Mouse (Mus musculus) small intestine, adult 2 months (tissue): ENCODE measurements at regions not wholly inside any gene's neighbourhood (a gene's known extent, or its start where the extent isn't known, plus 50 kb on each side); places are given as distances from the start of the nearest gene placed in this dataset.

ENCODE experiments used
- CTCF ChIP-seq: fragments of 200-500 bp; IDR thresholded peaks from 2 replicates; pipeline ENCODE4 v1.5.1; 2012; ENCODE audit warnings: low read depth, mild to moderate bottlenecking, control low read depth, inconsistent platforms, low read length, moderate library complexity, mixed read lengths; ENCODE audit not compliant: insufficient replicate concordance, insufficient read length; ENCODE audit errors: extremely low read depth
- POLR2A ChIP-seq: fragments of 200-500 bp; IDR thresholded peaks from 2 replicates; pipeline ENCODE4 v1.6.1; 2012; ENCODE audit warnings: low read depth, mild to moderate bottlenecking, control low read depth, inconsistent platforms, low read length, moderate library complexity

DNA sequence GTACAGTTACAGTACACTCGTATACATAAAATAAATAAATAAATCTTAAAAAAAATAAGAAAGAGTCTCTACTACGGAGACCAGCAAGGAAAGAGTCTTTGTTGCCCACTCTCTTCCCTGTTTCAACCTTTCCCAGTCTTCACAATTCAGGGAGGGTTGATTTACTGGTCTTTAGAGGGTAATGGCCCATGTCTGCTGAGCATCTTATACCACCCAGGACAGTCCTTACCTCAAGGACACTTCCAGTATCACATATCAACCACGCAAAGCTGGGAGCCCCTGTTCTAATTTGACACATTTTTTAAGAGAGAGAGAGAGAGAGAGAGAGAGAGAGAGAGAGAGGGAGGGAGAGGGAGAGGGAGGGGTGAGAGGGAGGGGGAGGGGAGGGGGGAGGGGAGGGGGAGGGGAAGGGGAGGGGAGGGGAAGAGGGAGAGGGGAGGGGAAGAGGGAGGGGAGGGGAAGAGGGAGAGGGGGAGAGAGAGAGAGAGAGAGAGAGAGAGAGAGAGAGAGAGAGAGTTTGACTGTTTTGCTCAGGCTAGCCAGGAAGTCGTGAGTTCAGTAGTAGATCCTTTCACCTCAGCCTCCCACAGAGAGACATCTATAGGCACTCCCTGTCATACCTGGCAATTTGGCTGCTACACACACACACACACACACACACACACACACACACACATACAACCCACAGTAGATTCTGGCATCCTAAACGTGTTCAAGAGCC is 125.0 kb downstream of the Ets2 start:
- no peak for TF ChIP-seq CTCF
- no peak for TF ChIP-seq POLR2A
